Mouse (Mus musculus) ES-Bruce4 (cell line): ENCODE measurements around the gene Nucb1. TPM values are rescaled to one million over a fixed set of nuclear protein-coding genes. Genes with fewer than 3 reads are reported as not detected.
A peak's percentile ranks its signal among the peaks of the same experiment; 100 is the strongest.

Experiments used
- H3K27ac ChIP-seq: 2 replicates; pipeline ENCODE4 v1.5.1; 2012; ENCODE audit warnings: low read length, inconsistent platforms; ENCODE audit not compliant: insufficient read depth
- H3K27me3 ChIP-seq: 2 replicates; pipeline ENCODE4 v1.6.1; 2012; ENCODE audit warnings: mild to moderate bottlenecking, low read length, inconsistent platforms; ENCODE audit not compliant: control insufficient read depth, poor library complexity, insufficient read depth, severe bottlenecking
- H3K36me3 ChIP-seq: 2 replicates; pipeline ENCODE4 v1.6.1; 2012; ENCODE audit warnings: inconsistent platforms, mild to moderate bottlenecking, low read length, moderate library complexity; ENCODE audit not compliant: control insufficient read depth, poor library complexity, insufficient read depth, severe bottlenecking
- H3K4me1 ChIP-seq: one replicate; pipeline ENCODE4 v1.8.1; 2011; ENCODE audit warnings: low read length; ENCODE audit not compliant: control insufficient read depth, insufficient read depth
- H3K4me3 ChIP-seq: 2 replicates; pipeline ENCODE4 v1.5.1; 2011; ENCODE audit warnings: low read depth, mild to moderate bottlenecking, low read length
- H3K9ac ChIP-seq: 2 replicates; pipeline ENCODE4 v1.6.1; 2012; ENCODE audit warnings: low read depth, mild to moderate bottlenecking, inconsistent platforms; ENCODE audit not compliant: poor library complexity, severe bottlenecking
- H3K9me3 ChIP-seq: replicated peaks from 2 replicates; pipeline ENCODE4 v1.6.1; 2012; ENCODE audit warnings: mild to moderate bottlenecking, low read length, inconsistent platforms; ENCODE audit not compliant: control insufficient read depth, poor library complexity, insufficient read depth, severe bottlenecking
- CTCF ChIP-seq: IDR thresholded peaks from one replicate; pipeline ENCODE4 v1.8.1; 2011; ENCODE audit warnings: low read depth, low read length
- EP300 ChIP-seq: IDR thresholded peaks from 2 replicates; pipeline ENCODE4 v1.6.1; 2011; ENCODE audit warnings: low read depth, low read length; ENCODE audit not compliant: insufficient read depth
- POLR2A ChIP-seq: IDR thresholded peaks from one replicate; pipeline ENCODE4 v1.8.1; 2011; ENCODE audit warnings: low read length; ENCODE audit not compliant: insufficient read depth
- polyA plus RNA-seq: library from polyadenylated mRNA; stranded (reverse); fragments of >200 nt; gene quantifications from 2 replicates; pipeline ENCODE4 v1.2.4, GENCODE M21; 2011; ENCODE audit warnings: low read depth; ENCODE audit not compliant: missing spikeins, insufficient read depth, insufficient read length

Gene Nucb1
- polyA plus RNA-seq, 1 experiment = 105 TPM

DNA sequence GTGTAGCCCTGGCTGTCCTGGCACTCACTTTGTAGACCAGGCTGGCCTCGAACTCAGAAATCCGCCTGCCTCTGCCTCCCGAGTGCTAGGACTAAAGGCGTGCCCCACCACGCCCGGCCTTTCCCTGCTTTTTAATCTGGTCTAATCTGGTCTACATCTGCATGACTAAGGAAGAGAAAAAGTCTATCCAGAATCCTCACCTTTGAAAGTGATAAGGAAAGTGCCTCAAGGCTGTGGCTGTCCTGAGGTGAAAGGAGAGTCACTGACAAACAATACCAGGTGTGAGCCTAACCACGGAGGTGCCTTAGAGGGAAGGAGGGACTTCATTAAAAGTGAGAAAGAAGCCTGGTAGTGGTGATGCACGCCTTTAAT lies 41.3 kb upstream of the Nucb1 start:
- Histone ChIP-seq H3K9ac (no peak overlapping the region), H3K4me1 (peaks cover 27% of the 10 kb centered on the region), H3K27me3 (no peaks in the 10 kb centered on the region), H3K36me3 (no peaks in the 10 kb centered on the region), H3K27ac (peak overlapping the region; percentile 77; the same call in 1 of the 2 replicates), H3K9me3 (no peaks in the 10 kb centered on the region), H3K4me3 (no peak overlapping the region)
- no peak for TF ChIP-seq CTCF
- TF ChIP-seq EP300 = peak; percentile 82; the same call in 1 of the 2 replicates
- no peak for TF ChIP-seq POLR2A

DNA sequence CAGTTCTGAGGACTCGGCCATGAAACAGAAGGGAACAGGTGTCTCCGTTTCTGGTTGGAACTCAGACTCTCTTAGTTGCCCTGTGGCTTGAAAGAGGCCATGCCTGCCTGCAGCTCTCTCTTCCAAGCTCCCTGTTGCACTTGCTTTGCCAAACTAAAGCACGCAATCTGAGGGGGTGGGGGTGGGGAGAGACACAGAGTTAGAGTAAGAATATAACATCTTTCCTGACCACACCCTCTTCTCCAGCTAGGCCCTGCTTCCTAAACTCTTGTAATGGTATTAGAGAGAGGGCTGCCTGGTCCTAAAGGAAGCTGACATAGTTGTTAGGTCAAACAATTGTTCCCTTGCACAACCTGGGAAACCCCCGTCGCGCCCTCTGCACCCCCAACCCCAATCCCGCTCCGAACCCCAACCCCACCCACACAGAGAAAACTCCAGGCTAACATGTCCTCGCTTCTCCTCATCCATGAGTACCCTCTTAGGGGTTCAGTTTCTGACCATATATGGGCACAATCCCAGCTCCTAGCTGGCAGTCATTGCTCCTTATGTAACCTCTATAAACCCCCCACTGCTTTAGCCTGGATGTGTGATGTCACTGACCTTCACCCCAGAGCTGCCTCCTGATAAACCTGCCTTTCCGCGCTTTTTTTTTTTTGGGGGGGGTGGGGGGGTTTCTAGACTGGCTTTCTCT lies 40.8 kb upstream of the Nucb1 start:
- Histone ChIP-seq H3K4me3 (peak overlapping the region; percentile 19), H3K27me3 (no peaks in the 10 kb centered on the region), H3K36me3 (no peaks in the 10 kb centered on the region), H3K9ac (0 out of 2 replicates have a peak overlapping the region, but pooled peaks have one; percentile 13), H3K27ac (peak overlapping the region; percentile 82), H3K4me1 (peaks cover 26% of the 10 kb centered on the region), H3K9me3 (no peaks in the 10 kb centered on the region)
- TF ChIP-seq CTCF (no peak), POLR2A (no peak), EP300 (no peak)

DNA sequence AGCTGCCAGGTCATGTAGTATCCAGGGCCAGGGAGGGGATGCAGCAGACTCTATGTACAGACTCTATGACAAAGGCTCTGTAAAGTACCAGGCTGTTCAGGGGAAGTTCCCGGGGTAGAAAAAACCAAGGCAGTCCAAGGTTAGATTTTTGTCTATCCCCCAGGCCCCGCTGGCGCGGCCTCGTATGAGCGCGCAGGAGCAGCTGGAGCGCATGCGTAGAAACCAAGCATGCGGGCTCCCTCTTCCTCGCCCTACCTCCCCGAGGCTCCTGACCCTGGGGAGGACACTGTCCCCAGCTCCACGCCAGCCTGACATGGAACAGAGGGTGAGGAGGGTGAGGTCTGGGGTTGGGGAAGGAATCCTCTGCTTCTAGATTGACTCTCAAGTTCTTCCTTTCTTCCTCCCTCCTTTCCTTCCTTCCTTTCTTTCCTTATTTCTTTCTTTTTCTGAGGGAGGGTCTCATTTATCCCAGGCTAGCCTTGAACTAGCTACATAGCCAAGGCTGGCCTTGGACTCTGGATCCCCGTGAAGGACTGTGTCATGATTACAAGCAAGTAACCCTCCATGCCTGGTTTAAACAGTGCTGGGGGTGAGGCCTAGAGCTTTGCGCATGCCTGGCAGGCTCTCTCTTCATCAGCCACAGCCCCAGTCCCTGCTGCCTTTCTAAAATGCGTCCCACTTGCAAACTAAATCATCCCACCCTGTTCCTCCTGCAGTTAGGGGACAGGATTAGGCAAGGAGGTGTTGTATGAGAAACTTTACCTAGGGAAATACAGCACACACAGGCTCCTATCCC lies 39.6 kb upstream of the Nucb1 start:
- Histone ChIP-seq H3K9ac (peak overlapping the region; percentile 13), H3K27ac (peak overlapping the region; percentile 82)

DNA sequence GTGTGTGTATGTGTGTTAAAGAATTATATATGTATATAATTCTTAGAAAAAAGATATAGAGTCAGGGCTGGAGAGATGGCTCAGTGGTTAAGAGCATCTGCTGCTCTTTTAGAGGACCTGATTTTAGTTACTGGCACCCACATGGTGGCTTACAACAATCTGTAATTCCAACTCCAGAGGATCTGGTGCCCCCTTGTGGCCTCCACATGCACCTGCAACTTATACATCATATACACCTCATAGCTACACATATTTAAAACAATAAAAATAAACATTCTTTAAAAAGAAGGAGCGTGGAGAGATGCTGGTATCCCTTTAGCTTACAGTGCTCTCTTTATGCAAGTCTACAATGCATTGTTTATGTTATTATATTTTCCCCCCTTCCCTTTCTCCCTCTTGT lies 34.3 kb upstream of the Nucb1 start:
- H3K4me1 ChIP-seq = peaks cover 8% of the 10 kb centered on the region
- no peak overlapping the region for H3K4me3 ChIP-seq
- H3K27ac ChIP-seq = no peak overlapping the region
- H3K9ac ChIP-seq = no peak overlapping the region
- H3K9me3 ChIP-seq = no peaks in the 10 kb centered on the region
- TF ChIP-seq EP300 = no peak
- no peak for TF ChIP-seq POLR2A
- TF ChIP-seq CTCF = no peak
- no peaks in the 10 kb centered on the region for H3K36me3 ChIP-seq
- H3K27me3 ChIP-seq = no peaks in the 10 kb centered on the region

More for the DNA sequence above, 39.6 kb upstream of the Nucb1 start:
- H3K9me3 ChIP-seq = no peaks in the 10 kb centered on the region
- H3K4me3 ChIP-seq = peak overlapping the region; percentile 20
- no peaks in the 10 kb centered on the region for H3K27me3 ChIP-seq
- no peaks in the 10 kb centered on the region for H3K36me3 ChIP-seq
- TF ChIP-seq POLR2A (no peak), CTCF (no peak), EP300 (no peak)
- H3K4me1 ChIP-seq = peaks cover 25% of the 10 kb centered on the region

DNA sequence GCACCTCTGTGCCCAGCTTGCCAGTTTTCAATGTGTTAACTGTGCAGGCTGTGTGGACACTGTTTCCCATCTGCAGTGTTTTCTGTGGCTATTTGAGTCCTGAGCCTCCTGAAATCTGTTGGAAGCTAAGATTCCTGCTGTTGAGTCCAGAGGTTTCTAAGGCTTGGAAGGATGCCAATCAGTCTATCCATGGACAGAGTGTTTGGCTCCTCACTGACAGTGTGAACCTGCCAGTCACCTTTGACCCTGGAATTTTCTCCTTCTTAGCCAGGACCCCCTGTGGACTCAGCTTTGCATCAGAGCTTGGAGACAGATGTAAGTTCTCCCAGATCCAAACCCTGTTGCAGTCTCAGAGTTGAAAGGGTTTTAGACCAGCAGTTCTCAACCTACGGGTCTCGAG lies 30.0 kb upstream of the Nucb1 start:
- no peak overlapping the region for H3K9ac ChIP-seq
- H3K27me3 ChIP-seq = no peaks in the 10 kb centered on the region
- no peaks in the 10 kb centered on the region for H3K36me3 ChIP-seq
- H3K27ac ChIP-seq = no peak overlapping the region
- H3K4me3 ChIP-seq = no peak overlapping the region
- H3K4me1 ChIP-seq = no peaks in the 10 kb centered on the region
- no peaks in the 10 kb centered on the region for H3K9me3 ChIP-seq
- TF ChIP-seq POLR2A (no peak), EP300 (no peak), CTCF (no peak)

DNA sequence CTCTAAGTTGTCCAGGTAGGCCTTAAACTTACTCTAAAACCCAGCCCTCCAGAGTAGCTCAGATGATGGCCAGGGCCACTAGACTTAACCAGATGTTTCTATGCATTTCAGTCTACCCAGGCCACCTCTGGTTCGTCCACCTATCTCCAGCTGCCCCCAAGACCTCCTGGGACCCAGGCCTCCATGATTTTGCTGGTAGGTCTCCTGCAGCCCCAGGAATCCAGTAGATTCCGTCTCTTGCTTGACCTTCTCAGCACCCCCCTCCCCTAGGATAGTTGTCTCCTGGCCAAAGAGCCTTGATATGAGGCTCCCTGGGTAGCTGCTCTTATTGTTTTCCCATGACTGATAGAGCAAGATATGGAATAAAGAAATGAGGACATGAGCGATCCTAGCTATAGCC lies 28.9 kb upstream of the Nucb1 start:
- peaks cover 2% of the 10 kb centered on the region for H3K4me1 ChIP-seq
- TF ChIP-seq CTCF = no peak
- TF ChIP-seq EP300 = no peak
- no peak for TF ChIP-seq POLR2A
- H3K27ac ChIP-seq = no peak overlapping the region
- no peak overlapping the region for H3K4me3 ChIP-seq
- no peaks in the 10 kb centered on the region for H3K27me3 ChIP-seq
- H3K9ac ChIP-seq = no peak overlapping the region
- no peaks in the 10 kb centered on the region for H3K9me3 ChIP-seq
- no peaks in the 10 kb centered on the region for H3K36me3 ChIP-seq
